Mouse (Mus musculus) kidney, adult 9 months (tissue): ENCODE results near the gene Zfp346.

Experiments used
- DNase-seq: peaks from one replicate; pipeline ENCODE4 v3.0.0; 2022

Gene Zfp346

DNA sequence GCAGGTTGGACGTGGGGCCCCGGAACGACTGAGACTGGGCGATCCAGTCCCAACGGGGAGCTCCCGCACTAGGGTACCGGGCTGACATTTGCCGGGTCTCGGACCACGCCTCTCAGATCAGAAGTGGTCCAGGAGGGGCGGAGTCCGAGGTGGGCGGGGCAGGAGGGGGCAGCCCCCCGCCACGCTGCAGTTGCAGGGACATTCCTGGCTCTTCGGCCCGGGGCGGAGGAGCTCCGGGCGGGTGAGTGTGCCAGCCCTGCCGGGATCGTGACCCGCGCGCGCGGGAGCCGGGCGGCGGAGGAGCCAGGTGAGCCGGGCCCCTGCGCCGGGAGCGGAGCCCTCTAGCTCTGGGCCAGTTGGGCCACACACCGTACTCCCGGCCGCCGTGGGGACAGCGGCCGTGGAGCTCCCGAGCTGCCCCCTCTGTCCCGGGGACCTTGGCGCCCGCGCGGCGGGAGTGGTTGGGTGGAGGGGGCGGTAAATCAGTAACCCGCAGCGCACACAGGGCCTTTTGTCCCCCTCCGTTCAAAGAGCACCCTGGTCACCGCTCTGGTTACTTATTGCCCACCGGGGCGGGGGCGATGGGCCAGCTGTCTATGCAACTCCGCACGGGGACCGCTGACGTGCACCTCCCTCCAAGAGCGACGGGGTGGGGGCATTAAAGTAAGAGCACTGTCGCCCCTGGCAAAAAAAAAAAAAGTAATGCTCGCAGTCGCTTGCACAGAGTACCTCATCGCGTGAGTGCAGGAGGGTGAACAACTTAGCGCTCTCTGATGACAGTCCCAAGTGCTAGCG, 47.7 kb downstream of the Zfp346 start, which contains the start of gene Fgfr4:
Gene Fgfr4 (plus strand): TSS at position 20 of the 795 bp plus-strand sequence.
- peak; percentile 94 for DNase-seq

DNA sequence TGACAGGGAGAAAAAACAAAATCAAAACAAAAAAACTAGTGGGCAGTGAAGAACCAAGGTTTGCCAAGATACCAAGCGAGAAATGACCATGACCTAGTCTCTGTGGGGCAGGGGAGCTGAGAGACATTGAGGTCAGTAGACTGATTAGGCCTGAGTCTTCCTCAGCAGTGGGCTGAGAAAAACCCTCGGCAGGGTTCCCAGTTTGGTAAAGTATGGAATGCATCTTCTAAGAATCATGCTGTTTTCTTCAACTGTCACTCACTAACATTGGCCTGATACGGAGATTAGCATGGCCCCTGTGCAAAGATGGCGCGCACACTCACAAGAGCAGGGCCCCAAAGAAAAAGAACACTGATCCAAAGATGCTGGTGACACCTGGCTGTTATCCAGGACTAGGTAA, 48.8 kb downstream of the Zfp346 start:
- no peak for DNase-seq

DNA sequence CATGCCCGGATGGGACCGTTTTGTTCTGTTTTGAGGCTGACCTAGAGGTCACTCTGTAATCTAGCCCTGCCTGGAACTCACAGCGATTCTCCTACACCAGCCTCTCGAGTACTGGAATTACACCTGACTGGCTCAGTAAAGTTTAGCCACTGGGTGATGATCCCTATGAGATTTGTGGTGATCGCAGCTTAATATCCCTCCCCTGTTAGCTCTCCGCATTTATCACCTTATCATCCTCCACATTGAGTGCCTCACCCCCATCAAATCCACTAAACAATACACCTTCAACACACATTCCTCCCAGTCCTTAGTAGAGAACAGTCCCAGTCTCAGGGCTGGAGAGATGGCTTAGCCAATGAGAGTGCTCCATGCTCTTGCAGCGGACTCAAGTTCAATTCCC, 57.3 kb downstream of the Zfp346 start:
- DNase-seq = no peak

DNA sequence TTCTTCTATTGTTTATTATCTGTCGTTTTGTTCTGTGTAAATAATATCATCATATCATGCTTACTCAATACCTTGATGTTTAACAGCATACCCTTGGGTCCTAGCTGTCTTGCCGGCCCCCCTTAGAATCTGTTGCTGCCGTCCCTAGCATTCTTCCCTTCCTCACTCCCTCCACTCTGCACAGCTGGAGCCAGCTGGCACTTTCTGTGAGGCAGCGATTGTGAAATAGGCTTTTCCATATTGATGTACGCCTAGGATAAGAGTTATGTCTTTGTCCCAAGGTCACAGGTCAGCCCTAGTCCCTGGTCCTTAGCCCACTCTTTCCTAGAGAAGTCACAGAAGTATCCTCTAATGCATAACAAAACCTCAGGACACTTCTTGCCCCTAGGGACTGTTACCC, 58.4 kb downstream of the Zfp346 start:
- no peak for DNase-seq

GRCm38 (mm10) chr13:55165831-55166339, 60.8 kb downstream of the Zfp346 start:
- no peak for DNase-seq

- no peak for DNase-seq
Measured at GRCm38 (mm10) chr13:55166806-55167725, 62.0 kb downstream of the Zfp346 start.

DNA sequence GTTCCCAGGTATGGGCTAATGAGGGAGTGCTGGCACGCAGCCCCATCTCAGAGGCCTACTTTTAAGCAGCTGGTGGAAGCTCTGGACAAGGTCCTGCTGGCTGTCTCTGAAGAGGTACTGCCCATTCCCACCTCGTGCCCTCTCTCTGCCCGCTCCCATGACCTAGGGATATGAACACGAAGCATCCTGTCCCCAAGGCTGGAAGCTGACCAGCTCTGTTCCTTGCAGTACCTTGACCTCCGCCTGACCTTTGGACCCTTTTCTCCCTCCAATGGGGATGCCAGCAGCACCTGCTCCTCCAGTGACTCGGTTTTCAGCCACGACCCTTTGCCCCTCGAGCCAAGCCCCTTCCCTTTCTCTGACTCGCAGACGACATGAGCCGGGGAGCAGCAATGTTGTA, 62.7 kb downstream of the Zfp346 start:
- peak; percentile 83 for DNase-seq

GRCm38 (mm10) chr13:55168255-55168654, 63.1 kb downstream of the Zfp346 start:
- peak; percentile 86 for DNase-seq

GRCm38 (mm10) chr13:55168958-55169369, 63.9 kb downstream of the Zfp346 start:
- peak; percentile 75 for DNase-seq

DNA sequence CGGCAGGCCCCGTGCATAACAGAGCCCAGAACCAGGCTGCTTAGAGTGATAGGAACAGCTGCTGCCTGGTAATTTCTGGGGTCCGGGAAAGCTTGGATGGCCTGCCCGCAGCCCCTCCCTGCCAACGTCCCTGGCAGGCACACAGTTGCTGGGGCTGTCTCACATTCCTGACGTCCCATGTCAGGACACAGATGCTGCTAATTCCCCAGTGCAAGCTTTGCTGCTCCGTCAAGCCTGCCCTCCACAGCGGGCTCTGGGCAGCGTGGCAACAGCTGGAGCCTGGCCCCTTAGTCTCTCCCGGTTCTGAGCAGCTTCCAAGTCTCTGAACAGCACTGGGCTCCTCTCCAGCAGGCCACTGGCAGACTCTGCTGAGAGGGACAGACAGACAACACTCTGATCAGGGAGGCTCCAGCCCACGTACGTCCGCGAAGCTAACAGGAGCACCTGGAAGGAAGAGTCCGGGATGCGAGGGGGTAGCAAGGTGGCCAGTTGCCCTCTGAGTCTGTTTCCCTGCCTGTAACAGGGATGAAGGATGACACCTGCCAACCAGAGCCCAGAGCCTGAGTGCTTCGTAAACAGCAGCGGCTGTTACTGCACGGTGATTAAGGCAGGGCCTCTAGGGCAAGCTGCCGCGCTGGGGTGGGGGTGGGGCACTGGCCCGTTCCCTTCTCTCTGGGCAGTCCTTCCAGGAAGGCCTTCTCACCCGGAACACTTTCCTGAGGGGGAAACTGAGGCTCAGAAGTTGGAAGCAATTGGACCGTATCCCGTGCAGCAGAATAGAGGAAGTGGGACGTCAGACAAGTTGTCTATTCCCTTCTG, 66.6 kb downstream of the Zfp346 start:
- DNase-seq = no peak

- DNase-seq = no peak
Measured at GRCm38 (mm10) chr13:55172336-55172770, 67.2 kb downstream of the Zfp346 start.

- no peak for DNase-seq
Measured at GRCm38 (mm10) chr13:55174347-55174746, 69.2 kb downstream of the Zfp346 start.

DNA sequence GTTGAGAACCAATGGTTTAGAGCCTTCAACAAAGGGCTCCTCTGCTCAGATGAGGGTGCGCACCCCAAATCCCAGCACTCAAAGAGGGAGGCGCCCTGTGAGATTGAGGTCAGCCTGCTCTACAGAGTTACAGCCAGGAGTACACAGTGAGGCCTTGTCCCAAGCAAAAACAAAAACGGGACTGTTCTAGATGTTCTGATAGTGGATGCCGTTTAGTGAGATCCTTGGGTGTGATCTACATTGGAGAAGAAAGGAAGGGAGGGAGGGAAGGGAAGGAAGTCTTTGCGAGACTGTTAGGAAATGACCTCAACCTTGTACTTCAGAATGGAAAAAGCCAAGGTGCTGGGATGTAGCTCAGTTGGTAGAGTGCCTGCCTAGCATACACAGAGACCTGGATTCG, 71.2 kb downstream of the Zfp346 start:
- DNase-seq = no peak

DNA sequence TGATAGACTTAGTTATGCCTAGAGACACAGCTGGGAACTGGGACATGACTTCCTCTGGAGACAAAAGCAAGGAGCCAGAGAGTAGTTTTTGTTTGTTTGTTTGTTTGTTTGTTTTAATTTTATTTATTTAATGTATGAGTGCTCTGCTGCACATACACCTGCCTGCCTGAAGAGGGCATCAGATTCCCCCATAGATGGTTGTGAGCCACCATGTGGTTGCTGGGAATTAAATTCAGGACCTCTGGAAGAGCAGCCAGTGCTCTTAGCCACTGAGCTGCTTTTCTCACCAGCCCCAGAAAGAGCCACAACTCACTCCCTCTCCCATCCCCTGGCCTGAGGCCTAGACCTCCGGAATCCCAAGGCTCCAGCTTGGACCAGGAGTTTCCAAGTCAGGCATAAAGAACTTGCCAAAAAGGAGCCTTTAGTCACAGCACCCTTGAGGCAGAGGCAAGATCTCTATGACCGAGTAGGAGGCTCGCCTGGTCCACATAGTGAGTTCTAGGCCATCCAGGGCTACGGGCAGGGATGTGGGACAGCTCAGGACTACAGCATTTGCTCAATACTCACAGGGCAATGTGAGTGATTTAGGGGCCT, 72.9 kb downstream of the Zfp346 start:
- DNase-seq = no peak

GRCm38 (mm10) chr13:55178556-55178955, 73.4 kb downstream of the Zfp346 start:
- peak; percentile 88 for DNase-seq

DNA sequence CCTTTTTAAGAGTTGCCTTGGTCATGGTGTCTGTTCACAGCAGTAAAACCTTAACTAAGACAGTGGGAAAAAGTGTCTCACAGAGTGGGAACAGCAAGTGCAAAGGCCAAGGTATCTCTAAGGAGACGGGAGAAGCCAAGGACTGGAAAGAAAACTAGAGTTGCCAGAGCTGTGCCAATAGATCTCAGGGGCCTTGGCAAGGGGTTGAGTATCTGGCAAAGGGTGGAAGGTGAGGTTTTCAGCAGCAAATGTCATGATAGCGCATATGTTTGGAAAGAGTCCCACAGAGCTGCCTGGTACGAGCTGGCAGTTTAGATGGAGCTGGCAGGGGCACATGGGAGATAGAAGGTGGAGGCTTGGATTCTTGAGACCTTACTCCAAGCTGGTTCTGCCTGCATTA, 74.5 kb downstream of the Zfp346 start:
- DNase-seq = peak; percentile 49

DNA sequence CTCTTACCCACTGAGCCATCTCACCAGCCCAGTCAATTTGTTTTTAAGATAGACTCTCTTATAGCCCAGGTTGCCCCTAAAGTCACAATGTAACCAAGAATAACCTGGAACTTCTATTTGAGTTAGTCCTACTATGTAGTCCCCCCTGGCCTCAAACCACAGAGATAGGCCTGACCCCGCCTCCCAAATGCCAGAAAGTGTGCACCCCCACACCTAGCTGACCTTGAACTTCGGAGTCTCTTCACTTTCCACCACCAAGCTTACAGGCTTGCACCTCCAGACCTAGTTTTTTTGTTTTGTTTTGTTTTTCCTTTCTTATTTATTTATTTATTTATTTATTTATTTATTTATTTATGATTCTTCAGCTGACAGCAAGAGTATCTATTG, 76.7 kb downstream of the Zfp346 start:
- DNase-seq = no peak

GRCm38 (mm10) chr13:55182173-55182894, 77.2 kb downstream of the Zfp346 start:
- peak; percentile 90 for DNase-seq

DNA sequence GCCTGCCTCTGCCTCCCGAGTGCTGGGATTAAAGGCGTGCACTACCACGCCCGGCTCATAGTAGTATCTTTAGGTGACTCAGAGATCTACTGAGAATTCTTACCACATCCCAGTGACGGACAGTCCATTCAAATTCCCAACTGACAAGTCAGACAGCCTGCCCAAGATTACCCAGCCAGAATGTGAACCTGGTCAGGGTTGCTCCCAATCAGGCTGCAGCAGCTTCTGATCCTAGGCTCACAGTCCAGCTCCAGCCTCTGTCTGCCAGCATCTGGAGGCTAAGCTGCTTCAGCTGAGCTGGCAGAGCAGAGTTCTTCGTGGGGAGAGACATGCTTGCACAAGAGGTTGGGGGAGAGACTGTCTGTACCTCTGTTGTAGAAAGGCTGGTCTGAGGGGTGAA, 78.3 kb downstream of the Zfp346 start:
- DNase-seq = peak; percentile 38
